Mouse (Mus musculus): ENCODE data around the gene Shd.

GRCm38 (mm10) chr17:55963171-55963570, 7.1 kb upstream of the Shd start:
- TF ChIP-seq CTCF (IDR thresholded peaks at IDR 0.05; ENCODE audit: borderline replicate concordance, insufficient read depth, low read depth, low read length) (no peak), POLR2A (IDR thresholded peaks at IDR 0.05; ENCODE audit: borderline replicate concordance, insufficient read depth, low read length) (no peak)
